Mouse (Mus musculus): Measurements from ENCODE around the gene Ankrd31. TPM values are rescaled to one million over a fixed set of nuclear protein-coding genes. Genes with fewer than 3 reads are reported as not detected.
"Not testable (repeated sequence)": the region's sequence is repeated elsewhere in the genome, so short reads cannot be mapped to it uniquely, and the experiment has no call there.

The Ankrd31 gene
- polyA plus RNA-seq, 1 experiment from 2014 or later = not detected

DNA sequence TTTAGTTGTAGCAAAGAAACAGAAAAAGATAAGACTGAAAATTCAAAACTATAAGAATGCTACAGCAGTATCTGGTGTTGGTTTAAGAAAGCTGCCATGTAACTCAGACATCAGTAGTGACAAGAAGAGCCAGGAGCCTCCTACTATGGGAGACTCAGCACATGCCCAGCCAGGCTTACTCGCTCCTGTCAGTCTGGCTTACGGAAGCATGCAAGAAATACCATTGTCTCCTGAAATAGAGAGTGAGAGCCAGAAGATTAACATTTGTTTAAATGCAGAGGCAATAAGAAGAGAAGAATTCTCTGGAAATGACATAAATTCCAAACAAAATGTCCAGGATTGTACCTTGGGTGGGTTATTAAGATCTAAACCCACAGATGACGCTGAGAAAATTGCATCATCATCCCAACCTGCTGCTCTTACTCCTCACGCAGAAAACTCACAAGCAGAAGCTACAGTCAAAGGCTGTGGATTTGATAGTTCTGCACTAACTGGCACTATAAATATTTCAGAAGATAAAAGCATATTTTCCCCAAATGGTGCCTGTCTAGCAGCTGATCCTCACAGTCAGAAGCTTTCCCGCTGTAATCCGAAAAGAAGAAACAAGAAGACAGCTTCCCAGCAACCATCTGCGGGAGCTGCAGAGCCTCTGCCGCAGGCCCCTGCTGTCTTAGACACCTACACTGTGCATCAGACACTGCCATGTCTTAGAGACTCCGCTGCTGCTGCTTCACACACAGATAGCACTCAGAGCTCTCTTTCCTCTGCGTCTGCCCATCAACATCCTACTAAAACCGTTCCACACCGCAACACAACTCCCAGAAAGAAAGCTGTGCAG is 130.4 kb downstream of the Ankrd31 start:
- Histone ChIP-seq H3K9me3 (replicated peaks; ENCODE audit: control insufficient read depth, low read length) (no peaks in the 10 kb centered on the region), H3K9ac (ENCODE audit: low read depth, low read length) (no peak overlapping the region), H3K27me3 (ENCODE audit: control insufficient read depth, insufficient read depth, low read length) (no peaks in the 10 kb centered on the region), H3K36me3 (ENCODE audit: control insufficient read depth, insufficient read depth, low read length) (no peaks in the 10 kb centered on the region), H3K4me3 (ENCODE audit: low read depth, low read length) (no peak overlapping the region), H3K27ac (ENCODE audit: low read depth, low read length) (no peak overlapping the region), H3K4me1 (ENCODE audit: control insufficient read depth, insufficient read depth, low read length) (no peaks in the 10 kb centered on the region), H3K4me2 (no peak overlapping the region)
- WGBS (ENCODE audit: insufficient replicate concordance) = 71% methylated on average over 12 of the region's 12 CpGs
- no peak for ATAC-seq (replicated peaks; ENCODE audit: insufficient number of reproducible peaks, low FRiP score, low TSS enrichment)

- no peaks in the 10 kb centered on the region for H3K27me3 ChIP-seq (ENCODE audit: control insufficient read depth, insufficient read depth, low read length)
- no peak for ATAC-seq (replicated peaks; ENCODE audit: insufficient number of reproducible peaks, low FRiP score, low TSS enrichment)
- WGBS (ENCODE audit: insufficient replicate concordance) = 55% methylated on average over 1 of the region's 1 CpGs
- H3K36me3 ChIP-seq (ENCODE audit: control insufficient read depth, insufficient read depth, low read length) = no peaks in the 10 kb centered on the region
- H3K9ac ChIP-seq (ENCODE audit: low read depth, low read length) = no peak overlapping the region
- no peak overlapping the region for H3K4me2 ChIP-seq
- H3K9me3 ChIP-seq (replicated peaks; ENCODE audit: control insufficient read depth, low read length) = no peaks in the 10 kb centered on the region
- no peak overlapping the region for H3K27ac ChIP-seq (ENCODE audit: low read depth, low read length)
- H3K4me3 ChIP-seq (ENCODE audit: low read depth, low read length) = no peak overlapping the region
- no peaks in the 10 kb centered on the region for H3K4me1 ChIP-seq (ENCODE audit: control insufficient read depth, insufficient read depth, low read length)
Measured at GRCm38 (mm10) chr13:96884534-96884933, 136.5 kb downstream of the Ankrd31 start.

GRCm38 (mm10) chr13:96889985-96890384 is 141.9 kb downstream of the Ankrd31 start:
- no peaks in the 10 kb centered on the region for H3K36me3 ChIP-seq (ENCODE audit: control insufficient read depth, insufficient read depth, low read length)
- H3K9me3 ChIP-seq (replicated peaks; ENCODE audit: control insufficient read depth, low read length) = no peaks in the 10 kb centered on the region
- WGBS (ENCODE audit: insufficient replicate concordance) = 36% methylated on average over 2 of the region's 2 CpGs
- no peak overlapping the region for H3K27ac ChIP-seq (ENCODE audit: low read depth, low read length)
- H3K4me3 ChIP-seq (ENCODE audit: low read depth, low read length) = no peak overlapping the region
- no peaks in the 10 kb centered on the region for H3K27me3 ChIP-seq (ENCODE audit: control insufficient read depth, insufficient read depth, low read length)
- no peak for ATAC-seq (replicated peaks; ENCODE audit: insufficient number of reproducible peaks, low FRiP score, low TSS enrichment)
- H3K4me2 ChIP-seq = no peak overlapping the region
- H3K4me1 ChIP-seq (ENCODE audit: control insufficient read depth, insufficient read depth, low read length) = no peaks in the 10 kb centered on the region
- H3K9ac ChIP-seq (ENCODE audit: low read depth, low read length) = no peak overlapping the region

GRCm38 (mm10) chr13:96895144-96895543 is 147.1 kb downstream of the Ankrd31 start:
- WGBS (ENCODE audit: insufficient replicate concordance) = 73% methylated on average over 2 of the region's 2 CpGs
- H3K4me3 ChIP-seq (ENCODE audit: low read depth, low read length) = no peak overlapping the region
- H3K27ac ChIP-seq (ENCODE audit: low read depth, low read length) = no peak overlapping the region
- H3K9me3 ChIP-seq (replicated peaks; ENCODE audit: control insufficient read depth, low read length) = no peaks in the 10 kb centered on the region
- H3K4me2 ChIP-seq = no peak overlapping the region
- ATAC-seq (replicated peaks; ENCODE audit: insufficient number of reproducible peaks, low FRiP score, low TSS enrichment) = no peak
- no peaks in the 10 kb centered on the region for H3K4me1 ChIP-seq (ENCODE audit: control insufficient read depth, insufficient read depth, low read length)
- no peaks in the 10 kb centered on the region for H3K36me3 ChIP-seq (ENCODE audit: control insufficient read depth, insufficient read depth, low read length)
- H3K27me3 ChIP-seq (ENCODE audit: control insufficient read depth, insufficient read depth, low read length) = no peaks in the 10 kb centered on the region
- no peak overlapping the region for H3K9ac ChIP-seq (ENCODE audit: low read depth, low read length)

GRCm38 (mm10) chr13:96906717-96907116 is 158.6 kb downstream of the Ankrd31 start:
- H3K36me3 ChIP-seq (ENCODE audit: control insufficient read depth, insufficient read depth, low read length) = no peaks in the 10 kb centered on the region
- no peak for ATAC-seq (replicated peaks; ENCODE audit: insufficient number of reproducible peaks, low FRiP score, low TSS enrichment)
- H3K27ac ChIP-seq (ENCODE audit: low read depth, low read length) = no peak overlapping the region
- no peak overlapping the region for H3K9ac ChIP-seq (ENCODE audit: low read depth, low read length)
- H3K4me3 ChIP-seq (ENCODE audit: low read depth, low read length) = no peak overlapping the region
- no peaks in the 10 kb centered on the region for H3K4me1 ChIP-seq (ENCODE audit: control insufficient read depth, insufficient read depth, low read length)
- H3K4me2 ChIP-seq = no peak overlapping the region
- H3K27me3 ChIP-seq (ENCODE audit: control insufficient read depth, insufficient read depth, low read length) = no peaks in the 10 kb centered on the region
- no peaks in the 10 kb centered on the region for H3K9me3 ChIP-seq (replicated peaks; ENCODE audit: control insufficient read depth, low read length)
- 66% methylated on average over 3 of the region's 3 CpGs for WGBS (ENCODE audit: insufficient replicate concordance)

DNA sequence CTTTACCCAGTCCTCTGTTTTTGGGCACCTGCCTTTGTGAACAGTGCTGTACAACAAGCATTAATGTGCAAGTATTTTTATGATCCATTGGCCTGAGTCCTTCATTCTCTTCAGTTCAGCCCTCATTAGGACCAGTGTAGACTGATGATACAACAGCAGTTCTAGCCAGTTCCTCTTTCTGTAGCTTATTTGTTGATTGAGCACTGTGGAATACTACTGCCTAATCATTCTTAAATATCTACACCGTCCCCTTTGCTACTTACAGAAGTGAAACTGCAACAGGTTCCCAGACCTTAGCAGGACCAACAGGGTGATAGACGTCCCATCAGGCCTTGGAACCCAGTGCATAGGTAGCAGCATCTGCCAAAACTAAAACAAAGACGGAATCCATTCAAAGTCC is 163.1 kb downstream of the Ankrd31 start:
- no peaks in the 10 kb centered on the region for H3K27me3 ChIP-seq (ENCODE audit: control insufficient read depth, insufficient read depth, low read length)
- ATAC-seq (replicated peaks; ENCODE audit: insufficient number of reproducible peaks, low FRiP score, low TSS enrichment) = no peak
- no peak overlapping the region for H3K4me2 ChIP-seq
- H3K4me1 ChIP-seq (ENCODE audit: control insufficient read depth, insufficient read depth, low read length) = no peaks in the 10 kb centered on the region
- no peaks in the 10 kb centered on the region for H3K36me3 ChIP-seq (ENCODE audit: control insufficient read depth, insufficient read depth, low read length)
- H3K9me3 ChIP-seq (replicated peaks; ENCODE audit: control insufficient read depth, low read length) = no peaks in the 10 kb centered on the region
- 76% methylated on average over 3 of the region's 3 CpGs for WGBS (ENCODE audit: insufficient replicate concordance)
- no peak overlapping the region for H3K9ac ChIP-seq (ENCODE audit: low read depth, low read length)
- no peak overlapping the region for H3K27ac ChIP-seq (ENCODE audit: low read depth, low read length)
- H3K4me3 ChIP-seq (ENCODE audit: low read depth, low read length) = no peak overlapping the region

GRCm38 (mm10) chr13:96923134-96923533 is 175.1 kb downstream of the Ankrd31 start:
- WGBS (ENCODE audit: insufficient replicate concordance) = 82% methylated on average over 4 of the region's 4 CpGs
- not testable (repeated sequence) for ATAC-seq (replicated peaks; ENCODE audit: insufficient number of reproducible peaks, low FRiP score, low TSS enrichment)
- H3K27me3 ChIP-seq (ENCODE audit: control insufficient read depth, insufficient read depth, low read length) = peaks cover 24% of the 10 kb centered on the region

DNA sequence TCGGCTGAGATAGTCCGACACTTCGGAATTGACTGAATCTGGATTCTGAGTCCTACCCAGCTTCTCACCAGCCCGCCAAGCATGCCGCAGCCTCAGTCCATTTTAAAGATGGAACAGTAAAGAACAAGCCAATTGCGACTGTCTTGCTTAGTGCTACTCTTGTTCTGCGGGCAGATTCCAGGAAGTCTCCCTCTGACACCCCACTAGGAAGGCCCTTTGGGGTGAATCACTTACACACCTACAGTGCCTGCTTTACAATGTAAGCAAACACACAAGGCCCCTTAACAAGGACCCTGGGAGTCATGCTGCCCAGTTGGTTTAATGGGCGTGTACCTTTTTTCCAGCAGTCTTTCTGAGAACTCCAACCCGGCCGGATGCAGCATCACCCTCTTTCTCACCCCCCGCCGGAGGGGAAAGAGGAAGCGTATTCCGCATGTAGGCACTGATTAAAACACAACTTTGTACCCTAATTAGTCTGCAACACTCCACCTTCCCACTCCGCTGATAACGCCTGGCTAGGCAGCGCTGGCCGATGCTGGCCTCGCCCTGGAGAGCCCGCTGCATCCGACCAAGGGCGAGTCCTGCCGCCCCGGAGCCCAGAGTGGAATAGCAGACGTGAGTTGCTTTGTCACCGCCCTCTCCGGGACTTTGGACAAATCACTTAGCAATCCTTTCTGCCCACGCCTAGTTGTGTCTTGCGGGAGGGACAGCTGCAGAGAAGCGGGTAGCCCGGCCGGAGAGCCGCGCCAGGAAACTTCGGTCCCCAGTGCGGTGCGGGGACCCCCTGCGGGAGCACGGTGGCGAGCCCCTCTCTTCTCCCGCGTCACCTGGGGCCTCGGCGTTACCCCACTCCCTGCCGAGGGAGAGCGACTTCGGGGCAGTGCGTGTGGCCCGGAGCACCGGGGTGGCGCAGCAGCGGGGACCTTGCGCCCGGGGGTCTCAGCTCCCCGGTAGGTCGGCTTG is 176.2 kb downstream of the Ankrd31 start, which contains the start of gene Gcnt4:
Gcnt4 (plus strand) TSS at position 691 of the 963 bp plus-strand sequence.
- H3K36me3 ChIP-seq (ENCODE audit: control insufficient read depth, insufficient read depth, low read length) = no peaks in the 10 kb centered on the region
- peak within 1 kb of the TSS; percentile 79 for H3K4me3 ChIP-seq (ENCODE audit: low read depth, low read length)
- H3K9ac ChIP-seq (ENCODE audit: low read depth, low read length) = peak within 1 kb of the TSS; percentile 78
- WGBS (ENCODE audit: insufficient replicate concordance) = 7% methylated on average over 52 of the region's 56 CpGs
- no peak within 1 kb of the TSS for H3K27ac ChIP-seq (ENCODE audit: low read depth, low read length)
- peak within 1 kb of the TSS; percentile 98 for H3K4me2 ChIP-seq
- peaks cover 3% of the 10 kb centered on the region; the same call in 1 of the 2 replicates for H3K4me1 ChIP-seq (ENCODE audit: control insufficient read depth, insufficient read depth, low read length)
- H3K9me3 ChIP-seq (replicated peaks; ENCODE audit: control insufficient read depth, low read length) = no peaks in the 10 kb centered on the region
- peaks cover 24% of the 10 kb centered on the region for H3K27me3 ChIP-seq (ENCODE audit: control insufficient read depth, insufficient read depth, low read length)
- peak; percentile 46 for ATAC-seq (replicated peaks; ENCODE audit: insufficient number of reproducible peaks, low FRiP score, low TSS enrichment)

More at GRCm38 (mm10) chr13:96923134-96923533, 175.1 kb downstream of the Ankrd31 start:
- not testable (repeated sequence) for H3K4me2 ChIP-seq; H3K4me3 ChIP-seq (ENCODE audit: low read depth, low read length); H3K4me1 ChIP-seq (ENCODE audit: control insufficient read depth, insufficient read depth, low read length); H3K36me3 ChIP-seq (ENCODE audit: control insufficient read depth, insufficient read depth, low read length); H3K9ac ChIP-seq (ENCODE audit: low read depth, low read length); H3K27ac ChIP-seq (ENCODE audit: low read depth, low read length); H3K9me3 ChIP-seq (replicated peaks; ENCODE audit: control insufficient read depth, low read length)
